Mouse (Mus musculus) erythroblast, embryonic 14.5 days (primary cell): Measurements from ENCODE around the gene Bbs5. TPM values are rescaled to one million over a fixed set of nuclear protein-coding genes. Genes with fewer than 3 reads are reported as not detected.
"Not testable (repeated sequence)": the region's sequence is repeated elsewhere in the genome, so short reads cannot be mapped to it uniquely, and the experiment has no call there.

Experiments
- H3K27me3 ChIP-seq: 2 replicates; pipeline ENCODE4 v1.6.1; 2012; ENCODE audit warnings: inconsistent platforms; ENCODE audit not compliant: control insufficient read depth
- H3K36me3 ChIP-seq: 2 replicates; pipeline ENCODE4 v1.6.1; 2012; ENCODE audit warnings: mild to moderate bottlenecking, inconsistent platforms; ENCODE audit not compliant: control insufficient read depth
- H3K4me1 ChIP-seq: 2 replicates; pipeline ENCODE4 v1.6.1; 2012; ENCODE audit warnings: inconsistent platforms; ENCODE audit not compliant: control insufficient read depth
- H3K4me3 ChIP-seq: replicated peaks from 2 replicates; pipeline ENCODE3; 2012; ENCODE audit warnings: moderate library complexity, mild to moderate bottlenecking, inconsistent platforms
- H3K9me3 ChIP-seq: 2 replicates; pipeline ENCODE4 v1.6.1; 2012; ENCODE audit warnings: low read length, inconsistent platforms, mixed read lengths; ENCODE audit not compliant: control insufficient read depth
- GATA1 ChIP-seq: IDR thresholded peaks from 2 replicates; pipeline ENCODE4 v1.6.1; 2012; ENCODE audit warnings: low read length, inconsistent platforms, mixed read lengths
- TAL1 ChIP-seq: IDR thresholded peaks from 3 replicates; pipeline ENCODE4 v1.6.1; 2012; ENCODE audit warnings: low read length, inconsistent platforms, mixed read lengths
- polyA plus RNA-seq: library from polyadenylated mRNA; stranded (reverse); fragments of >175 nt; gene quantifications from 2 replicates; pipeline ENCODE4 v1.2.3, GENCODE M21; 2012

The Bbs5 gene
- polyA plus RNA-seq, 1 experiment = not detected

- Histone ChIP-seq H3K4me1 (peaks cover 3% of the 10 kb centered on the region), H3K27me3 (no peaks in the 10 kb centered on the region), H3K4me3 (no peak overlapping the region), H3K9me3 (peaks cover 5% of the 10 kb centered on the region; the same call in 1 of the 2 replicates), H3K36me3 (no peaks in the 10 kb centered on the region)
- no peak for TF ChIP-seq TAL1
- TF ChIP-seq GATA1 = no peak
These were observed 16.2 kb upstream of the Bbs5 start for GRCm38 (mm10) chr2:69630792-69631191.

GRCm38 (mm10) chr2:69631449-69631848 lies 15.5 kb upstream of the Bbs5 start:
- Histone ChIP-seq H3K27me3 (no peaks in the 10 kb centered on the region), H3K9me3 (peaks cover 5% of the 10 kb centered on the region), H3K36me3 (no peaks in the 10 kb centered on the region), H3K4me1 (peaks cover 3% of the 10 kb centered on the region), H3K4me3 (no peak overlapping the region)
- TF ChIP-seq TAL1 = no peak
- no peak for TF ChIP-seq GATA1

GRCm38 (mm10) chr2:69635064-69635701 lies 11.8 kb upstream of the Bbs5 start:
- Histone ChIP-seq H3K4me1 (peaks cover 3% of the 10 kb centered on the region), H3K36me3 (no peaks in the 10 kb centered on the region), H3K9me3 (peaks cover 11% of the 10 kb centered on the region), H3K4me3 (peak overlapping the region; percentile 51), H3K27me3 (no peaks in the 10 kb centered on the region)
- TF ChIP-seq TAL1 = no peak
- TF ChIP-seq GATA1 = no peak

- TF ChIP-seq TAL1 (no peak), GATA1 (no peak)
- Histone ChIP-seq H3K36me3 (no peaks in the 10 kb centered on the region), H3K4me3 (no peak overlapping the region), H3K27me3 (no peaks in the 10 kb centered on the region), H3K9me3 (peaks cover 11% of the 10 kb centered on the region), H3K4me1 (peaks cover 3% of the 10 kb centered on the region)
These were observed 11.2 kb upstream of the Bbs5 start for GRCm38 (mm10) chr2:69635807-69636206.

- H3K36me3 ChIP-seq = not testable (repeated sequence)
These were observed 9.0 kb upstream of the Bbs5 start for GRCm38 (mm10) chr2:69637989-69638388.

GRCm38 (mm10) chr2:69640100-69640499 lies 6.9 kb upstream of the Bbs5 start:
- H3K4me1 ChIP-seq = peaks cover 3% of the 10 kb centered on the region

More at GRCm38 (mm10) chr2:69637989-69638388, 9.0 kb upstream of the Bbs5 start:
- H3K4me3 ChIP-seq, H3K27me3 ChIP-seq, H3K4me1 ChIP-seq: not testable (repeated sequence)
- peaks cover 11% of the 10 kb centered on the region for H3K9me3 ChIP-seq

GRCm38 (mm10) chr2:69644968-69645617 lies 1.9 kb upstream of the Bbs5 start:
- Histone ChIP-seq H3K4me1 (peaks cover 15% of the 10 kb centered on the region), H3K9me3 (no peaks in the 10 kb centered on the region), H3K4me3 (no peak overlapping the region), H3K36me3 (no peaks in the 10 kb centered on the region), H3K27me3 (peaks cover 2% of the 10 kb centered on the region; the same call in 1 of the 2 replicates)
- TF ChIP-seq TAL1 (no peak), GATA1 (no peak)

More at GRCm38 (mm10) chr2:69640100-69640499, 6.9 kb upstream of the Bbs5 start:
- Histone ChIP-seq H3K36me3 (no peaks in the 10 kb centered on the region), H3K27me3 (no peaks in the 10 kb centered on the region), H3K4me3 (no peak overlapping the region), H3K9me3 (peaks cover 11% of the 10 kb centered on the region)
- no peak for TF ChIP-seq GATA1
- no peak for TF ChIP-seq TAL1

GRCm38 (mm10) chr2:69649716-69650115 lies 2.7 kb downstream of the Bbs5 start:
- H3K27me3 ChIP-seq = peaks cover 2% of the 10 kb centered on the region; the same call in 1 of the 2 replicates
- H3K4me3 ChIP-seq = no peak overlapping the region
- no peaks in the 10 kb centered on the region for H3K36me3 ChIP-seq
- TF ChIP-seq TAL1 (no peak), GATA1 (no peak)
- no peaks in the 10 kb centered on the region for H3K9me3 ChIP-seq
- H3K4me1 ChIP-seq = peaks cover 15% of the 10 kb centered on the region

GRCm38 (mm10) chr2:69659326-69659725 lies 12.4 kb downstream of the Bbs5 start:
- H3K4me3 ChIP-seq = no peak overlapping the region
- H3K9me3 ChIP-seq = no peaks in the 10 kb centered on the region
- no peaks in the 10 kb centered on the region for H3K36me3 ChIP-seq
- H3K4me1 ChIP-seq = no peaks in the 10 kb centered on the region
- no peaks in the 10 kb centered on the region for H3K27me3 ChIP-seq
- no peak for TF ChIP-seq GATA1
- no peak for TF ChIP-seq TAL1
